Mouse (Mus musculus) heart, adult 11 months (tissue): ENCODE results near the gene Stap2.
A peak's percentile ranks its signal among the peaks of the same experiment; 100 is the strongest.

ENCODE experiments used
- DNase-seq: peaks from one replicate; pipeline ENCODE4 v3.0.0; 2022

Gene Stap2

GRCm38 (mm10) chr17:56005415-56006061 lies at the start of gene Stap2, which contains the start of gene Mpnd:
TSS of gene Stap2 (minus strand) at chr17:56005584.
TSS of gene Mpnd (plus strand) at chr17:56005711.
- DNase-seq = peak; percentile 98

GRCm38 (mm10) chr17:56054938-56055337 lies 49.6 kb upstream of the Stap2 start:
- no peak for DNase-seq

- DNase-seq = no peak
Measured at GRCm38 (mm10) chr17:56051369-56051768, 46.0 kb upstream of the Stap2 start.

- DNase-seq = peak; percentile 91
Measured at GRCm38 (mm10) chr17:56040857-56041163, 35.4 kb upstream of the Stap2 start.

GRCm38 (mm10) chr17:56040030-56040856 lies 34.9 kb upstream of the Stap2 start, which contains the start of gene Chaf1a:
TSS of gene Chaf1a (plus strand) at chr17:56040439.
- peak; percentile 100 for DNase-seq

GRCm38 (mm10) chr17:56039345-56039744 lies 34.0 kb upstream of the Stap2 start:
- DNase-seq = no peak

- DNase-seq = peak; percentile 88
Measured at GRCm38 (mm10) chr17:56038583-56039261, 33.3 kb upstream of the Stap2 start.

- peak; percentile 96 for DNase-seq
Measured at GRCm38 (mm10) chr17:56036901-56037287, 31.5 kb upstream of the Stap2 start.

- DNase-seq = peak; percentile 100
Measured at GRCm38 (mm10) chr17:56036176-56036900, 31.0 kb upstream of the Stap2 start, which contains the start of gene Sh3gl1. TSS of gene Sh3gl1 (minus strand) at chr17:56036635.

GRCm38 (mm10) chr17:56035216-56035615 lies 29.8 kb upstream of the Stap2 start:
- peak; percentile 88 for DNase-seq

GRCm38 (mm10) chr17:56034726-56035100 lies 29.3 kb upstream of the Stap2 start:
- DNase-seq = peak; percentile 92

GRCm38 (mm10) chr17:56034040-56034725 lies 28.8 kb upstream of the Stap2 start:
- DNase-seq = peak; percentile 96

- DNase-seq = peak; percentile 90
Measured at GRCm38 (mm10) chr17:56032831-56033230, 27.4 kb upstream of the Stap2 start.

GRCm38 (mm10) chr17:56032127-56032733 lies 26.8 kb upstream of the Stap2 start:
- DNase-seq = peak; percentile 93

- DNase-seq = peak; percentile 92
Measured at GRCm38 (mm10) chr17:56031431-56031830, 26.0 kb upstream of the Stap2 start.

- peak; percentile 98 for DNase-seq
Measured at GRCm38 (mm10) chr17:56030919-56031318, 25.5 kb upstream of the Stap2 start.

- peak; percentile 92 for DNase-seq
Measured at GRCm38 (mm10) chr17:56030238-56030870, 25.0 kb upstream of the Stap2 start.

GRCm38 (mm10) chr17:56027801-56028441 lies 22.5 kb upstream of the Stap2 start:
- DNase-seq = peak; percentile 94

- peak; percentile 89 for DNase-seq
Measured at GRCm38 (mm10) chr17:56026881-56027280, 21.5 kb upstream of the Stap2 start.

- no peak for DNase-seq
Measured at GRCm38 (mm10) chr17:56026303-56026702, 20.9 kb upstream of the Stap2 start.

GRCm38 (mm10) chr17:56024931-56025330 lies 19.5 kb upstream of the Stap2 start:
- peak; percentile 91 for DNase-seq
